Comparison of ENCODE assay signal across 9 mouse cellular contexts in the genomic region with DNA sequence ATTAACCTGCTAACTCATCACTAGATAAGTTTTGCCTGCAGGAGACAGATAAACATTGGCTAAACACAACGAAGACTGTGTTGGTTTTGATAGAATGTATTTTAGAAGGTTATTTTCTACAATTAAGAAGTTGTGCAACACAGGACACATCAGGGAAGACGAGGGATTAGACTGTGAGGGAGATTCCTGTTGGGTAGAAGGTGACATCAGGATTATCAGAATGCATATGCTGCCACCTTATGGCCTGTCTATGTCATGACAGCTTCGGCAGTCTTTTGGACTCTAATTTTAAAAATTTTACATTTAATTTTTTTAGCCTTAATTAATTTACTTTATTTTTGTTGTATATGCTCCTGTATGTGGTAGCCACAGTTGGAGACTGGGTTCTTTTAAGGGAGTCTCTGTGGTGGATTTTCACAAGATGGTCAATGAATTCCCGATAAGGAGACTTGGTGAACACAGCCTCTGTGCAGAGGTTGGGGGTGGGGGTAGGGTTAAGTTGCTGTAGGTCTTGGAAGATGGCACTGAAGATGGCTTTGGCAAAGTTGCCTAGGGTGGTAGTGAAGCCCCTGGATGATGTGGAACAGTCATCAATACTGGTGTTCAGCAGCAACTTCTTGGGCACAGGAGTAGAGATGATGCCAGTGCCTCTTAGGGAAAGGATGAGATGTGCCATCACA. TPM values are rescaled to one million over a fixed set of nuclear protein-coding genes. Genes with fewer than 3 reads are reported as not detected.
DNase-seq lines count a peak whose midpoint lies in the region; ATAC-seq and TF ChIP-seq lines count a peak whose summit lies in the region.
"Had no signal": no experiment of that assay in that cellular context is flagged by ENCODE, and none has a peak within 500 bp of the region (broad histone marks: within the 10 kb centered on the region; RNA-seq: fewer than 3 reads in every experiment).

No protein-coding gene starts in this region.

- no peak for ATAC-seq in liver, embryonic 12.5 days
- ATAC-seq in hindbrain, embryonic 12.5 days (ENCODE audit: low FRiP score) = peak; percentile 19; the same call in 1 of the 2 replicates

- no peaks in the 10 kb centered on the region for H3K36me3 ChIP-seq in liver, adult 2 months (ENCODE audit: control insufficient read depth, insufficient read depth, low read length)
- H3K36me3 ChIP-seq in liver, embryonic 12.5 days = no peaks in the 10 kb centered on the region
- H3K36me3 ChIP-seq in hindbrain, embryonic 12.5 days = no peaks in the 10 kb centered on the region
- H3K36me3 ChIP-seq: midbrain, embryonic 12.5 days had no signal

- H3K4me3 ChIP-seq in liver, adult 2 months (ENCODE audit: insufficient read depth, low read depth, low read length) = no peak overlapping the region
- H3K4me3 ChIP-seq in liver, embryonic 12.5 days = no peak overlapping the region
- H3K4me3 ChIP-seq in hindbrain, embryonic 12.5 days = no peak overlapping the region
- H3K4me3 ChIP-seq in lung, adult 2 months (replicated peaks; ENCODE audit: extremely low read depth, low read depth, low read length) = no peak overlapping the region
- H3K4me3 ChIP-seq: midbrain, embryonic 12.5 days had no signal

- H3K4me2 ChIP-seq in liver, embryonic 12.5 days = no peak overlapping the region
- H3K4me2 ChIP-seq in hindbrain, embryonic 12.5 days (replicated peaks) = no peak overlapping the region
- H3K4me2 ChIP-seq: midbrain, embryonic 12.5 days had no signal

- H3K27me3 ChIP-seq in liver, adult 2 months (ENCODE audit: control insufficient read depth, insufficient read depth, low read length) = no peaks in the 10 kb centered on the region
- H3K27me3 ChIP-seq in liver, embryonic 12.5 days (replicated peaks) = no peaks in the 10 kb centered on the region
- no peaks in the 10 kb centered on the region for H3K27me3 ChIP-seq in hindbrain, embryonic 12.5 days
- H3K27me3 ChIP-seq: midbrain, embryonic 12.5 days had no signal

- DNase-seq in liver, adult 2 months (ENCODE audit: extremely low read depth, low read depth, low spot score) = peak; percentile 27
- peak; percentile 12 for DNase-seq in Muller cell, postnatal 12 days (ENCODE audit: inconsistent ontology term)
- DNase-seq in cerebellum, postnatal 10 days = peak; percentile 47 to 59
- no peak for DNase-seq in lung, adult 2 months
- DNase-seq in retina, postnatal 7 days (ENCODE audit: low read depth, low spot score) = peak; percentile 17
- DNase-seq in ovary, adult 18-20 months (ENCODE audit: low spot score) = no peak

- TF ChIP-seq POLR2A in liver, adult 2 months (IDR thresholded peaks at IDR 0.05; ENCODE audit: extremely low read depth, insufficient read depth, low read length) = no peak
- TF ChIP-seq POLR2A in lung, adult 2 months (IDR thresholded peaks at IDR 0.05; ENCODE audit: borderline replicate concordance, extremely low read depth, low read depth, low read length) = no peak

- H3K9ac ChIP-seq in liver, adult 2 months (ENCODE audit: low read depth, low read length) = no peak overlapping the region
- H3K9ac ChIP-seq in liver, embryonic 12.5 days = no peak overlapping the region
- no peak overlapping the region for H3K9ac ChIP-seq in hindbrain, embryonic 12.5 days
- H3K9ac ChIP-seq: midbrain, embryonic 12.5 days had no signal

- WGBS in liver, adult 2 months = 16% methylated on average over 4 of the region's 4 CpGs
- 15% methylated on average over 4 of the region's 4 CpGs for WGBS in liver, embryonic 12.5 days (ENCODE audit: insufficient replicate concordance)
- WGBS in hindbrain, embryonic 12.5 days = 28% methylated on average over 4 of the region's 4 CpGs
- 19% methylated on average over 4 of the region's 4 CpGs for WGBS in lung, adult 2 months

- no peaks in the 10 kb centered on the region for H3K9me3 ChIP-seq in liver, embryonic 12.5 days (replicated peaks)
- no peaks in the 10 kb centered on the region for H3K9me3 ChIP-seq in hindbrain, embryonic 12.5 days (replicated peaks)
- H3K9me3 ChIP-seq: midbrain, embryonic 12.5 days had no signal

- 0 out of 2 replicates have a peak, but pooled peaks have one; percentile 25 for TF ChIP-seq CTCF in liver, adult 2 months (IDR thresholded peaks at IDR 0.05; ENCODE audit: low read depth, low read length)
- TF ChIP-seq CTCF in lung, adult 2 months (IDR thresholded peaks at IDR 0.05; ENCODE audit: insufficient read depth, low read length) = 0 out of 2 replicates have a peak, but pooled peaks have one; percentile 12

- no peaks in the 10 kb centered on the region for H3K4me1 ChIP-seq in liver, adult 2 months (ENCODE audit: control insufficient read depth, insufficient read depth, low read length)
- H3K4me1 ChIP-seq in liver, embryonic 12.5 days = no peaks in the 10 kb centered on the region
- H3K4me1 ChIP-seq in hindbrain, embryonic 12.5 days = no peaks in the 10 kb centered on the region
- no peaks in the 10 kb centered on the region for H3K4me1 ChIP-seq in lung, adult 2 months (ENCODE audit: control insufficient read depth, insufficient read depth, low read length)
- H3K4me1 ChIP-seq: midbrain, embryonic 12.5 days had no signal

- no peak overlapping the region for H3K27ac ChIP-seq in liver, adult 2 months (replicated peaks; ENCODE audit: insufficient read depth, low read depth, low read length)
- H3K27ac ChIP-seq in liver, embryonic 12.5 days = no peak overlapping the region
- no peak overlapping the region for H3K27ac ChIP-seq in hindbrain, embryonic 12.5 days
- H3K27ac ChIP-seq: midbrain, embryonic 12.5 days had no signal

- H3K79me2 ChIP-seq in liver, adult 2 months (ENCODE audit: control insufficient read depth, insufficient read depth, low read length) = no peaks in the 10 kb centered on the region

RNA-seq across cellular contexts. Expression of gene S100a9, which starts 13.1 kb away (rescaled TPM):
- total RNA-seq in liver, adult 2 months (2014; rRNA removed) = 2.6 and 3.6 TPM in 2 replicates
- 0.76 and 0.92 TPM in 2 replicates for polyA plus RNA-seq in liver, adult 2 months (2012; rRNA removed)
- polyA plus RNA-seq in liver, embryonic 12.5 days (2016; fragmentation: Nextera tagmentation; extraction: Ambion mirVana) = 129 and 173 TPM in 2 replicates
- polyA plus RNA-seq in hindbrain, embryonic 12.5 days (2016; fragmentation: Nextera tagmentation; extraction: Ambion mirVana) = 7.9 and 10.2 TPM in 2 replicates
- polyA plus RNA-seq in lung, adult 2 months (2012; rRNA removed) = 7.6 and 29.9 TPM in 2 replicates

RNA-seq across cellular contexts. Expression of gene Pglyrp4, which starts 18.0 kb away (rescaled TPM):
- total RNA-seq in liver, adult 2 months (2014; rRNA removed) = not detected in 2 replicates
- polyA plus RNA-seq in liver, adult 2 months (2012; rRNA removed) = not detected in 2 replicates
- not detected in 2 replicates for polyA plus RNA-seq in liver, embryonic 12.5 days (2016; fragmentation: Nextera tagmentation; extraction: Ambion mirVana)
- not detected in 2 replicates for polyA plus RNA-seq in hindbrain, embryonic 12.5 days (2016; fragmentation: Nextera tagmentation; extraction: Ambion mirVana)
- 3.0 TPM in 1 of 2 replicates, not detected in the other for polyA plus RNA-seq in lung, adult 2 months (2012; rRNA removed)
- polyA plus RNA-seq: midbrain, embryonic 12.5 days had no signal

RNA-seq across cellular contexts. Expression of gene S100a8, which starts 39.9 kb away (rescaled TPM):
- 1.4 and 1.7 TPM in 2 replicates for total RNA-seq in liver, adult 2 months (2014; rRNA removed)
- polyA plus RNA-seq in liver, adult 2 months (2012; rRNA removed) = 0.54 and 0.90 TPM in 2 replicates
- polyA plus RNA-seq in liver, embryonic 12.5 days (2016; fragmentation: Nextera tagmentation; extraction: Ambion mirVana) = 209 and 244 TPM in 2 replicates
- 8.2 and 19.4 TPM in 2 replicates for polyA plus RNA-seq in hindbrain, embryonic 12.5 days (2016; fragmentation: Nextera tagmentation; extraction: Ambion mirVana)
- 5.6 and 15.3 TPM in 2 replicates for polyA plus RNA-seq in lung, adult 2 months (2012; rRNA removed)

RNA-seq across cellular contexts. Expression of gene S100a7a, which starts 54.8 kb away (rescaled TPM):
- not detected in 2 replicates for total RNA-seq in liver, adult 2 months (2014; rRNA removed)
- polyA plus RNA-seq in liver, adult 2 months (2012; rRNA removed) = not detected in 2 replicates
- polyA plus RNA-seq in liver, embryonic 12.5 days (2016; fragmentation: Nextera tagmentation; extraction: Ambion mirVana) = not detected in 2 replicates
- polyA plus RNA-seq in hindbrain, embryonic 12.5 days (2016; fragmentation: Nextera tagmentation; extraction: Ambion mirVana) = not detected in 2 replicates
- 0.51 and 5.6 TPM in 2 replicates for polyA plus RNA-seq in lung, adult 2 months (2012; rRNA removed)

Comparison
In these comparisons a context has a peak if more than half of its experiments do, and no peak if none do; other contexts are left out.
1. DNase-seq: peak in liver, adult 2 months (single experiment), Muller cell, postnatal 12 days (single experiment), cerebellum, postnatal 10 days (2 of 2) and retina, postnatal 7 days (single experiment); none in lung, adult 2 months (single experiment) and ovary, adult 18-20 months (single experiment).